Mouse (Mus musculus): ENCODE data around the gene Lcp2.

GRCm38 (mm10) chr11:34123147-34123546 is 76.4 kb downstream of the Lcp2 start:
- no peak for TF ChIP-seq CTCF (IDR thresholded peaks at IDR 0.05; ENCODE audit: control insufficient read depth, insufficient read depth, low read length)
- no peak for TF ChIP-seq POLR2A (IDR thresholded peaks at IDR 0.05; ENCODE audit: borderline replicate concordance, control insufficient read depth, low read depth, low read length)

Measured in bone marrow, adult 2 months (tissue).